Mouse (Mus musculus) 3T3-L1 (cell line): ENCODE data around the gene Opalin.

Experiments used
- DNase-seq: peaks from one replicate; pipeline ENCODE4 v3.0.0-alpha.2; 2015; ENCODE audit warnings: low read depth, low spot score

The Opalin gene

DNA sequence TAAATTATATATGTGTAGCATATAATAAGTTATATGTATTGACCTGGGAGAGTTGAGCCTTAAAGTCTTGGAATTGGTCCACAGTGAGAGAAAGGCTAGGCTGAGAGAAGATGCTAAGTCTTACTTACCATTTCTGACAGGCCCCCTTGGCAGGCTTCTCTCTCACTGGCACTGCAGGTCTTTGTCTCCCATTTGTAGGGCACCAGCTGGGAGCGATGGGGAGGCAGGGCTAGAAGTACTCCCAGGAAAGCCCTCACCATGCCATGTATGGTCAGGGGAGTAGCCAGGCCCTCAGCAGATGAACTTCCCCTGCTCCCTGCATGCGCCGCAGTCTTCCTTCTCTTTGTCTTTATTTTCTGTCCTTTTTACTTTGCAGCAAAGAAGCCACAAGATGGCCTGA lies at the start of gene Opalin:
Gene Opalin (minus strand): TSS at position 208 of the 400 bp plus-strand sequence.
- no peak for DNase-seq

DNA sequence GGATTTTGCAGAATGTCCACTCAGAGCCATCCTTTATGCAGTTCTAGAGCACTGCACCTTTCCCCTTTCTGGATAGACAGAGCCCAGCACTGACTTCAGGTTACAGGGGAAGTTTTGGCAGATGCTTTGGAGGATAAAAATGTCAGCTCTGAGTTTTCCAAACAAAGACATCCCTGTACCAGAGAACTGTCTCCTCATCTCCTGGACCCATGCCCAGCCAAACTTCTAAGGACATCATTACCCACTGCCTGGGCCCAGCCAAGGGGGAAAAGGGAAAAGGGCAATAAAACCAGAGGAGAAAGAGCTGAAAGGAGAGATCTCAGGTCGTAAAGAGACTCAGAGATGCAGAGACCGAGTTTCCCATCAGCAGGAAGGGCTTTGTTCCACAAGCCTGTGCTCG lies 46.1 kb upstream of the Opalin start:
- no peak for DNase-seq

DNA sequence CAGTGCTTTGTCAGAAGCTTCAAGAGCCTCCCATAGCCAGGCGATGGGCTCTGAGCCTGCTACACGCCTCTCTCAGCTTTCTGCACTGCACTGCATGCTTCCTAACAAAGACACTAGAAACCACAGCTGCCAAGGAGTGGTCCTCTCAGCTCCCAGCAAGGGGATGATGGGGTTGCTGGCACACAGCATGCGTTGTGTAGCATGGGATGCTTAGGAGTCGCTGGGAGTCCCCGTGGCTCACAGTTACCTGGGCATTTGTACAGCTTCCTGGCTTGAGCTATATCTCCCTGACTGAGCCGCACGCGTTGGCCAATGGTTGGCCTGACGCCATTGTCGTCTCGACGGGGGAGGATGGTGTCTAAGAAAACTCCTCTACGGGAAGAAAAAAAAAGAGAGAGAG lies 43.0 kb upstream of the Opalin start:
- DNase-seq = no peak

DNA sequence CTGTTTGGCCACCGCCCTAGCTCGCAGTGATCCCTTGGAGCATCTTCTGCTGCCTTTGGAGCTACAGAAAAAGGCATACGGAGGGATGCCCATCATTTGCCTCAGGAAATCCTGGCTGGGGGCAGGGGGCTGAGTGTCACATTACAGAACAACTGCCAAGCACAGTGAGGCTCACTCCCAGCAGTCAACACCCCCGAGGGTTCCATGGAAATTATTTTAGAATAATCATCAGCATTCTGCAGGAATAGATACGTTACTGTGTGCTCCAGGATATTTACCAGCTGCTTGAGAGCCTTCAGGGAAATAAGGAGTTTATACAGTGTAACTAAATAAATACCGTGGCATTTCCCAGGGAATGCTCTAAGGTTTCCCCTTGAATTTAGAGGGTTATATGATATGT lies 41.4 kb upstream of the Opalin start:
- no peak for DNase-seq

DNA sequence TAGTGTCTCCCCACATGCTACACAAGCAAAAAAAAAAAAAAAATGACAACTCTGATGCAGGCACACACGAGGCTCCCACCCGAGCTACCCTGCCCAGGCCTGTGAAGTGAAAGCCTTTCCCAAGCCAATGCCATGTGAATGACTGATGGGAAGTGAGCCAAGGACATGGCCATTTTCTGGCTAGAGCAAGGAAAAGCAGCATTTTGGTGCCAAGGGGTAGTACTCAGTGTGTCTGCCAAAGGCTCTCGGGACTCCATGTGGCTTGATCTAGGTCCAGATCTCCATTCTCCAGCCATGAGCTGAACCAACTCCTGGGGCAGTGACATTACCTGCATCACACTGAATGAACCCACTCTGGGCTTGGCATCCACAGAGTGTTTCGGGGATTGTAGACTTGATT lies 40.4 kb upstream of the Opalin start:
- no peak for DNase-seq

DNA sequence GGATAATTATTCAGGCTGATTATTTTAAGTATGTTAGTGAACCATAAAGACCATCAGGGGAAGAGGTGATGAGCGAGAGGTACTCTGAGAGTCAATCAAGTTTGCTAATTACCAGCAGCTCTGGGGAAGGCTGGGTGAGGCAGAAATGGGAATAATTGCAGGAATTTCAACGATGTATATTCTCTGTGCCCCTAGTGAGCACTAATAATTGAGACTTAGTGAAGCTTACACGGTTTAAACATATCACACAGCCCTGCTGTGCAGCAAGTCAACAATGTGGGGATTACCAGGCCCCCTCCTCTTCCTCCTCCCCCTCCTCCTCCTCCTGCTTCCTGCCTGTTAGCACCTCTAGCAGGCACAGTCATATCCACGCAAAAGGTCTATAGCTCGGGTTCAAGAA lies 37.7 kb upstream of the Opalin start:
- no peak for DNase-seq

DNA sequence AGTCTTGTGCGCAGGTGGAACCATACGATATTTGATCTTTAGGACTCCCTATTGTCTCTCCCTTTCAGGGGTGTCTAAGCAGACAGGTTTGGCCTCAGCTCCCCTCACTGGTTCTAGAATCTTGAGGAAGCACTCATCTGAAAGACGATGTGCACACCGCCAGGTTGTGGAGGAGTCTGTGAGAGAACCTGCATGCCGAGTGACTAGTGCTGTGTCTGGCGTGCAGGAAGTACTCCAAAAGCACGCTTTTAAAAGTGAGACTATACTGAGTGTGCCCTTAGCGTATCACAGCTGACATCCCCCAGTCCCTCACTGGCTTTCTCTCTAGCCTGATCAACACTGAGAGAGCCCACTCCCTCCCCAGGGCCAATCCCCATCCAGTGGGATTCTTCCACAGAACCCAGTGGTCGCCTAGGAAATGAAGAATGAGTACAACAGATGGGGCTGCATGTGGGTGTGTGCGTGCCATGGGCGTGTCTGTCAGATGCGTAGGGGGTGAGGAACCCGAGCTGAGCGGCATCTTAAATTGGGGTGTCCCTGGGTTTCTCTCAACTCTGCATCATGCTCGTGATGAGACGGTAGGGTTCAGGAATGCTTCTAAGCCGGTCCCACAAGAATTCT lies 37.1 kb upstream of the Opalin start:
- DNase-seq = no peak

DNA sequence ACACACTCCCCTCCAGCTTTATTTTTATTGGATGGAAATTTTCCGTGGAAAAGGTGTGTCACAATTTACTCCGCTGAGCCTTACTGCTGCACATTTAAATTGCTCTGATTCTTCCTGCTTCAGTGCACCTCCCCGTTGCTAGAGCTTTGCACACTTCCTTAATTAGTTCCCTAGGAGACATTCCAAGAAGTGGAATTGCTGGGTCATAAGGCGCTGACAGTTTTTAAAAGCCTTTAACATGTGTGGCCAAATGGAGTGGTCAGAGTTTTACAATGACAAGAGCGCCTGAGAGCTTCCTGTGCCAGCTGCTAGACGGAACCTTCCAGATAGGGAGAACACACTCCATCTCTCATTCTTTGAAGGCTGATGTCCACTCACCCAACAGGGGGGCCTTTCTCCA lies 35.7 kb upstream of the Opalin start:
- no peak for DNase-seq

DNA sequence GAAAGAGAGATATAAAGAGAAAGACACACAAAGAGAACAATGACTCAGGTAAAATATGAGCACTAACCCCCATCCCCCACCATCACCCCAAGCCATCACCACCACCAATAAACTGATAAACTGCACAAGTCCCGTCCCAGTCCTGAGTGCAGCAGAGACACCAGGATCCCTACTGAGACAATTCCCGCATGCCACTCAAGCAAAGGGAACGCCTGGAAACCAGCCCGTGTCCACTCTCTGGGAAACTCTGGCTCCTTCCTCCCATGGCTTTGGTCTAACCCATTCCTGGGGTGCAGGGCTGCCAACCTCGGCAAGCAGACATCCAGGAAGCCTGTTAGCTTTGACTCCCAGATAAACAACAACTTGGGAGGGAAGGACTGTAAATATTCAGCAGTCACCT lies 33.1 kb upstream of the Opalin start:
- no peak for DNase-seq

DNA sequence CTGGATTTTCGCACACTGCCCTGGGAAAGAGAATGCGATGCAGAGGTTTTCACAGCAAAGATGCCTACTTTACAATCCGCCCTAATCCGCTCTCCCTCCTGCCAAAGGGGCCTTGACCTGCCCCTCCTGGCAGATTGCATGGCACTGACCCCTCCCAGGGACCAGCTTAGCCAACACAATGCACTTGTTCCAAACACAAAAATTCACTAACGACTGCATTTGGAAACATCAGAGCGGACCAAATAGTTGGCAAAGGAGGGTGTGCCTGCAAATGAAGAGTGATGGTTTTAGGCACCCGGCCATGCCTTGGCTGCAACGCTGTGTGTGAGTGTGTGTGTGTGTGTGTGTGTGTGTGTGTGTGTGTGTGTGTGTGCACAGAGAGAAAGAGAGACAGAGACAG lies 32.6 kb upstream of the Opalin start:
- no peak for DNase-seq

DNA sequence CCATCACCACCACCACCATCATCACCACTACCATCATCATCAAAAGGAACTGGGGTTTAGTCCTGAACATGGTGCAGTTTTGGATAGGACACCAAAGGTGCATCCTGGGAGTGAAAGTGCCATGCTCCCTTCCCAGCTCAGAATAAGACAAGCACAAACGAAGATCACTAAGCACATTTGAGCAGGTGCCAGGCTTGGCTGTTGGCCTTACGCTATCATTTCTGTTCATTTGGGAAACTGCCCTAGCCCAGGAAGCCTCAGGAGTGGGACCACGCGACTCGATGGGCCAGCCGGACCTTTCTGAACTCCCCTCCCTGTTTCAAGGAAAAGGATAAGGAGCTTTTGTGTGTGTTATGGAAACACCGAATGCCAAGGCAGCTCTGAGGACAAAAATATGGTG lies 31.8 kb upstream of the Opalin start:
- no peak for DNase-seq

DNA sequence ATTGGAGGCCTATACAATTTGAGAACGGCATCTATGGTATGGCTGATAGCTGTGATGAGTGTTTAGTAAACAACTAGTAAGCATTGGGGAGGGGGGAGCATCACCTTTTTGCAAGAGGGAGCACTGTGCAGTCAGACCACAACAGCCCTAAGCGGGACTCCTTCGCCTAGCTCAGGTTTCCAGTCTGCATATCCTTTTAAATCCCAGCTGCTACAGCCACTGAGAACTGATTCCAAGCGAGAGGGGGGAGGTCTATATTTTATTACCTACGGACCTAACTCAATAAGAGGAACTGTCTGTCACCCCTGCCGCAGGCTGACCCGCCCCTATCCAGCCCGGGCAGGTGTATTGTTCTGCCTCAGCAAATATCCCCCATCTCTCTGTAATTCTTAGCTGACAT lies 30.6 kb upstream of the Opalin start:
- DNase-seq = no peak

DNA sequence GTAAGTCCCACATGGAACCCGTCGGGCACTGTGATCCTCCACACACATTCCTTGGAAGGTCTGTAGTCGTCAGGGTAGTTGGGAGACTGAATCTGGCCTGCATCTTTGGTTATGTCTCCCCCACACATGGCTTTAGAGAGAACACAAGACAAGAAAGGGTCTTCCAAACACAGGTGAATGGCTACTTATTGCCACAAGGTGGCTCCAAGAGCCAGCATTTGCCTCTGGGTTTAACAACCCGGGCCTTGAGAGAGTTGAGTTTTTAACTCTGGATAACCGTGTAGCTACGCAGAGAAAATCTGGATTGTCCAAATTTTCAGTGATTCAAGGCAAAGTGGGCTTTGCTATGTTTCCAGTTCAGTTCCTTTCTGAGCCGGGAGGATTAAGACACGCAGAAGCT lies 28.0 kb upstream of the Opalin start:
- peak; percentile 67 for DNase-seq

DNA sequence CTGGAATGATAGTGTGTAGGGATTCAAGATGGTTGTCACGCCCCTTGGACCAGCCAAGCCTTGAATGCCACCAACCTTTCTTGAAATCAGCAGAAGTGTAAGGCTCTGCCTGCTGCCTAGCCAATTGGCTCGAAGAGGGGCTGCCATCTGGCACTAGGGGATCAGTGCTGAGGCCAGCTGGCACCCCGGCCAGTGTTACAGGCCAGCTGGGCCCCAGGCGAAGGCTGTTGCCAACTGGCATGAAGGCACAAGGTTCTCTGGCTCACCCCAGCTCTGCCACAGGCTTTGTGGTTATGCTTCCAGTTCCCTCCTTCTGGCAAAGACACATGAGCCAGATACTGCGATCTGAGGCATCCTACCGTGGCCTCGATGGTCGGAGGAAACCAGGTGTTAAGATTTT lies 24.5 kb upstream of the Opalin start:
- no peak for DNase-seq

DNA sequence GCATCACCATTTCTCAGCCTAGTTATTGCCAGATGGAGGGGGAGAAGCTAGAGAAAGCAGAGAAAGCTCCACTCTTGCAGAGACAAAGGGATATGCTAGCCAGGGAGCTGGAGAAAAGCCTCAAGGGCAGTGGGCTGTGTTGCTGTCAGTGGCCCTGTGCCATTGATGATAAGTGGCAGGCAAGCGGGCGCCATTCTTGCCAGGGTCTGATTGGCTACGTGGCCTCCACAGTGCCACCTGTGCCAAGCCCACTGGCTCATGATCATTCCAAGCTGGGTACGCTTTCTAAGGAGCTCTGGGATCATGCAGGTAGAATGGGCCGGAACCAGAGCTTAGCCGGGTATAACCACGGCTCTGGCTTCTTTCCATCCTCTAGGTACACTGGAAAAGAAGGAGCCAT lies 23.9 kb upstream of the Opalin start:
- DNase-seq = no peak

DNA sequence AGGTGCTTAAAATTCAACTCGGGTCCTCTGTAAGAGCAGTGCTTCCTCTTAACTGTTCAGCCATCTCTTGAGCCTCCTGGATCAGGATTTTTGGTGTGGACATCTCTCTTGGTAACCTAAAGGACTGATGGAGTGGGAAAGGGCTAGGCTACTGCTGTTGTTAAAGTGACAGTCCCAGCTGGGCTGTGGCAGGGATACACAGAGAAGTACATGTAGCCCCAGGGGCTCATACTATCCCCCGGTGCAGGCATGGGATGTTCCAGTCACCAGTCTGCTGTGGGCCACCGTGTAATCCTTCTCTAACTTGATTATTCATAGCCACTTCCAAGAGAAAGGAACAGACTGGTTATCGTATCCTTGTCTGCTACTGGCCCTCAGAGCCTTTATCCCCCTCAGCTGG lies 20.1 kb upstream of the Opalin start:
- DNase-seq = no peak

DNA sequence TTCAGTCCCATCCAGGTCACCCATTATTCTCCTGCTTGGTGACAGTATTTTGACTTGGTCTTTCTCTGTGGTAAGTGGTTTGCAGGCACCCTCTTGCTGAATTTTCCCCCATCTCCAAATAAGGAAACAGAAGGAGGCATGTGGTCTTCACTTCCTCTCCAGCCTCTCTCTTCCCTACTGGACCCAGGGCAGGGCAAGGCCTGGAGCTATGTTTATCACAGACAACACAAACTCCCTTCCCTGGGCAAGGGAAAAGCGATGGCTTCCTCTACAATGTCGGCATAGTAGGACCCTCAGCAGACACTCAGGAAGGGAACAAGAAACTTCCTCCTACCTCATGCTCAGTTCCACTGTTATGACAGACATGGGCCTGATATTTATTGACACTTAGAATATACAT lies 15.0 kb upstream of the Opalin start:
- no peak for DNase-seq

DNA sequence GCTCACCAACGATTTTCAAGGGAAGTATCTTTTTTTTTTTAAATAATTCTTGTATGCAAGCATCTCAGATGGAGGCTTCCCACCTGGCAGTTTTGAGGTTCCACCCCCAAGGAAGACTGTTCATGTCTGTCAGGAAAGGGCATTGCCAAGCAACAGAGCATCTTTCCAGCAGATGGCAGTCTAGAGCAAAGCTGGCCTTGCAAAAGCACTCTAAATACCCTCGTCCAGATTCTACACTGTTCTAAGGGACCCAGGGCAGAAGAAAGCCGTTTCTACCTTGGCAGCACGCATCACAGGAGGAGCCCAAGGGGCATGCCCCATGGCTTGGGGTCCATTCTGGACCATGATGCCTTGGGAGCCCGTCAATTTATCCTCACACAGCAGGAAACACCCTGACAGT lies 12.9 kb upstream of the Opalin start:
- peak; percentile 82 for DNase-seq

DNA sequence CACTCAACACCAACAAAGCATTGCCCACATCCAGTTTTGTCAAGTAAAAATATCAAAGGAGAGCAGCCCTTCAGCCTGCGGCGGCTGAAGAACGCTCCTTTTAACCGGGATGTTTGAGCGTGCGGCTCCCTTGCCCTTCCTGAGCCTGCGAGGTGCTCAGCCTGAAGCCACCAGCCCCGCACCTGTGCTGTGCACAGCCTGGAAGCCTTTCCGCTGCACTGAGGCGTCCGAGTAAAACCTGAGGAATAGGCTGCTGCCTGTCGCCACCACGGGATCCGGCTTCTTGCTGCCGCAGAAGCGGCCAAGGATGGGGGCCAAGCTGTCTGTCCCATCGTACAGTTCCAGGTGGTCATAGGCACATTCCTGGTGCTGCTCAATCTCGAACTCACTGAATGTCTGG lies 11.6 kb upstream of the Opalin start:
- DNase-seq = no peak

DNA sequence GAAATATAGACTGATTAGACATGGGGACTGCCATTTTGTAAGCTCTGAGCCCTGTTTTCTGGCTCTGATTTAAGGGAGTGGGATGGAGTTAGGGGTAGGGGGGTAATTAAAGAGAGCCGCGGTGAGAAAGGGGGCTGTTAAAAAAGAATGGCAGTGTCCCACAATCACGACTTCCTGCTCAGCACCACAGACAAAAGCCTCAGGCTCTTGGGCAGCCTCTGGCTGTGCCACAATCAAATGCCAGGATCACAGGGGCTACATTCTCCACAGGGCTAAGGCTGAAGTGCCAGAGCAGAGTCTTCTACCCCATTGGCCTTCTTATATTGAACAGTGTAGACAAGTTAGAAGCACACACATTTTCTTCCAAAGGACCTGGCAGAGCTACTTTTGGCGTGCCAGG lies 11.0 kb upstream of the Opalin start:
- no peak for DNase-seq

DNA sequence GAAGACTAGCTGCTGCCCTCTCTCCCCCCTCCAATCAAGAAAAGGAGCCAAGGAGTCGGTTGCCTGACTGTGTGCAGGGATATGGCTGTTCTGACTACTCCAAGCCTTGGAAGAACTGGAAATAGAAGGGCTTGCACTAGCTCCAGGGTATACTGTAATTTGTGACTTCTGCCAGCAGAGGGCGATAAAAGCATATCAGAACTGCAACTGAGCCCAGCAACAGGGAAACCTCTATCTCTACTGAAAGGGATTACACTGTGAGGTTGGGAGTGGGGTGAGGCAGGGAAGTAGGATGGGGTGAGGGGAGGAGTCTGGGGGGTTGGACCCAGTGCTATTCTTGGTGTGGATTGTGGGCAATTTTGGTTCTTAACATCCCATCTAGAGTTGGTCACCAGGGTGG lies 9.8 kb upstream of the Opalin start:
- DNase-seq = peak; percentile 86

DNA sequence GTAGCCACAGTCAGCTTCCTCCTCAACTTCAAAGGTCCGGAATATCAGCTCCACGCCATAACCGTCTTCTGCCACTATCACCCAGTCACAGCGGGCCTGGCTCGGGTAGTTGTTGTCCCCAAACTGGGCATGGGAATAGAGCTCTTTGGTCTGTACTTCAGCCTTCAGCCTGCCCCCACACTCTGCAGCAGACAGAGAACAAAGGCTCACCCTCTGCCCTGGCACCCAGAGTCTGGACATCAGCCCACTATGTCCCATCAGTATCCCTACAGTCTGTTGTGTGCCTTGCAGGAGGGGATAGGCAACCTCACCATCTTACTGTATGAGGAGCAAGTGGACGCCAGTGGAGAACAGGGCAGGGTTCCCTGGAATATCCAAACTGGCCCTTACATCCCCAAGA lies 9.4 kb upstream of the Opalin start:
- no peak for DNase-seq

DNA sequence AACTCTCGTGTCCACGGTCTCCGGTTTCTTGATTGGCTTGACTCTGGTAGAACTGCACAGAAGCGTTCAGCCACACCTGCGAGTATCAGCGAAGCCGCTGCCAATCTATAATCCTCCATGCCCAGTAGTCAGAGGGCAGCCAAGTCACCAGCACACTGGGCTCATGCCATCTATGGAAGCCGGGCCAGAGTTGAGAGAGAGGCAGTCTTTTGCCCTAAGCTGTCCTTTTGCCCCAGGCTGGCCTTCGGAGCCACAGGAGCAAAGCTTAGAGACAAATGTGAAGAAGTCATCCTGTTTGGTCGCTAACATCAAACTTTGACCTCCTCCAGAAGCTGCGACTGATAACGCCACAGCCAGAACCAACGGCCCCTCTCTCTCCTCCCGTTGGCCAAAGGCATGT lies 6.7 kb upstream of the Opalin start:
- DNase-seq = no peak

DNA sequence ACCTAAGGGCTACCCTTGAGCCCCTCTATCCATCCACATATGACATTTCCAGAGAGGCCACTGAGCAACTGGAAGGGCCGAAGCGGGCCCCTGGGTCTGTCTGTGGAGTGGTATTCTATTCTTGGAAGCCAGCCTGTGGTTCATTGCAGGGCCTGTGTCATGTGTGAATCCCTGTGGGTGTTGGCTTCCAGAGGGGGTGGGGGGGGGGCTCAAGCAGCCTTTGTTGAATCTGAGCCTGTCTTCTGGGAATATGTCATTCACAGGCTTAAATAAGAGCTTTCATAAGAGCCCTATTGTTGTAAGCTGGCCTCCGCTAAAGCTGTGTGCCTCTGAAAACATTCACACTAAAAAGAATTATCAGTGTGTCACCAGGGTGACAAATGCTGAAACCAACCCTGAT lies 4.7 kb upstream of the Opalin start:
- DNase-seq = no peak
